Comparison of ENCODE assay signal across 14 mouse cellular contexts in genomic region chr12:98339536-98339935, GRCm38 (mm10).
"Had no signal": no experiment of that assay in that cellular context is flagged by ENCODE, and none has a peak within 500 bp of the region (broad histone marks: within the 10 kb centered on the region; RNA-seq: fewer than 3 reads in every experiment).

No protein-coding gene starts in this region.

- H3K27ac ChIP-seq: limb, embryonic 15.5 days; liver, embryonic 12.5 days; macrophage; midbrain, embryonic 15.5 days; neural tube, embryonic 12.5 days; stomach, embryonic 15.5 days had no signal

- H3K36me3 ChIP-seq: limb, embryonic 15.5 days; liver, embryonic 12.5 days; midbrain, embryonic 15.5 days; neural tube, embryonic 12.5 days; stomach, embryonic 15.5 days had no signal

- H3K4me3 ChIP-seq: limb, embryonic 15.5 days; liver, embryonic 12.5 days; megakaryocyte, embryonic 14.5 days; midbrain, embryonic 15.5 days; neural tube, embryonic 12.5 days; stomach, embryonic 15.5 days had no signal

- H3K9ac ChIP-seq: limb, embryonic 15.5 days; liver, embryonic 12.5 days; lung, embryonic 14.5 days; midbrain, embryonic 15.5 days; neural tube, embryonic 12.5 days; stomach, embryonic 15.5 days had no signal

- H3K4me1 ChIP-seq: limb, embryonic 15.5 days; liver, embryonic 12.5 days; megakaryocyte, embryonic 14.5 days; midbrain, embryonic 15.5 days; neural tube, embryonic 12.5 days; stomach, embryonic 15.5 days had no signal

- H3K27me3 ChIP-seq: limb, embryonic 15.5 days; liver, embryonic 12.5 days; megakaryocyte, embryonic 14.5 days; midbrain, embryonic 15.5 days; neural tube, embryonic 12.5 days; stomach, embryonic 15.5 days had no signal

- ATAC-seq: intestine, embryonic 16.5 days; liver, embryonic 12.5 days; midbrain, embryonic 15.5 days had no signal

- H3K4me2 ChIP-seq: limb, embryonic 15.5 days; liver, embryonic 12.5 days; lung, embryonic 14.5 days; midbrain, embryonic 11.5 days; midbrain, embryonic 15.5 days; neural tube, embryonic 12.5 days; stomach, embryonic 15.5 days had no signal

- DNase-seq: kidney, adult 2 months; kidney, postnatal 25 days; lung, embryonic 14.5 days; lung, postnatal 10 days; thymus, postnatal 36 days had no signal

- H3K9me3 ChIP-seq: limb, embryonic 15.5 days; liver, embryonic 12.5 days; megakaryocyte, embryonic 14.5 days; midbrain, embryonic 15.5 days; neural tube, embryonic 12.5 days; stomach, embryonic 15.5 days had no signal
